Mouse (Mus musculus): Measurements from ENCODE around the gene Vmn2r86. TPM values are rescaled to one million over a fixed set of nuclear protein-coding genes. Genes with fewer than 3 reads are reported as not detected.
A peak's percentile ranks its signal among the peaks of the same experiment; 100 is the strongest.
"Not testable (repeated sequence)": the region's sequence is repeated elsewhere in the genome, so short reads cannot be mapped to it uniquely, and the experiment has no call there.

Gene Vmn2r86
- total RNA-seq (2021), result under 1 TPM; 0.21 to 0.46 TPM
- long read RNA-seq, experiment 1, result 0 reads
- long read RNA-seq, experiment 2, result 0 reads

GRCm38 (mm10) chr10:130455950-130456349 lies at the start of gene Vmn2r86:
Gene Vmn2r86, minus strand, starts transcription at chr10:130456050.
- intact Hi-C loops (cut with DNase I); DNase-seq (ENCODE audit: low spot score in 2 of 2): not testable (repeated sequence)

- no peak for DNase-seq (ENCODE audit: low spot score in 2 of 2)
- intact Hi-C loops (cut with DNase I), result no loop called here
Observed at GRCm38 (mm10) chr10:130497296-130497695, 41.4 kb upstream of the Vmn2r86 start, which contains the start of gene Vmn2r87. Gene Vmn2r87, minus strand, starts transcription at chr10:130497396.

- peak; percentile 8 to 9 for DNase-seq (ENCODE audit: low spot score in 2 of 2)
- intact Hi-C loops (cut with DNase I), result no loop called here
Observed at GRCm38 (mm10) chr10:130470311-130470760, 14.5 kb upstream of the Vmn2r86 start.

- DNase-seq (ENCODE audit: low spot score in 2 of 2), result no peak
- intact Hi-C loops (cut with DNase I), result no loop called here
Observed at GRCm38 (mm10) chr10:130444776-130445175, 11.1 kb downstream of the Vmn2r86 start.

GRCm38 (mm10) chr10:130434185-130434898 lies 21.5 kb downstream of the Vmn2r86 start:
- intact Hi-C loops (cut with DNase I); DNase-seq (ENCODE audit: low spot score in 2 of 2): not testable (repeated sequence)

GRCm38 (mm10) chr10:130429603-130430002 lies 26.2 kb downstream of the Vmn2r86 start, which contains the start of gene Vmn2r85:
Gene Vmn2r85, minus strand, starts transcription at chr10:130429703.
- intact Hi-C loops (cut with DNase I); DNase-seq (ENCODE audit: low spot score in 2 of 2): not testable (repeated sequence)

- DNase-seq (ENCODE audit: low spot score in 2 of 2); intact Hi-C loops (cut with DNase I): not testable (repeated sequence)
Observed at GRCm38 (mm10) chr10:130422368-130422767, 33.5 kb downstream of the Vmn2r86 start.

GRCm38 (mm10) chr10:130420401-130420800 lies 35.4 kb downstream of the Vmn2r86 start:
- no peak for DNase-seq (ENCODE audit: low spot score in 2 of 2)
- intact Hi-C loops (cut with DNase I), result no loop called here

GRCm38 (mm10) chr10:130419954-130420353 lies 35.9 kb downstream of the Vmn2r86 start:
- DNase-seq (ENCODE audit: low spot score in 2 of 2); intact Hi-C loops (cut with DNase I): not testable (repeated sequence)

GRCm38 (mm10) chr10:130416352-130416751 lies 39.5 kb downstream of the Vmn2r86 start:
- intact Hi-C loops (cut with DNase I); DNase-seq (ENCODE audit: low spot score in 2 of 2): not testable (repeated sequence)

- intact Hi-C loops (cut with DNase I); DNase-seq (ENCODE audit: low spot score in 2 of 2): not testable (repeated sequence)
Observed at GRCm38 (mm10) chr10:130412167-130412698, 43.6 kb downstream of the Vmn2r86 start.

GRCm38 (mm10) chr10:130394232-130394631 lies 61.6 kb downstream of the Vmn2r86 start, which contains the start of gene Vmn2r84:
Gene Vmn2r84, minus strand, starts transcription at chr10:130394332.
- intact Hi-C loops (cut with DNase I), result no loop called here
- DNase-seq (ENCODE audit: low spot score in 2 of 2), result no peak

Other genes with a start within 250 kb of the Vmn2r86 start
- gene Olfr827, start 241.6 kb downstream of the Vmn2r86 start, total RNA-seq (2021), result not detected
- under 1 TPM; 0.33 to 0.34 TPM for gene Neurod4, start 175.8 kb downstream of the Vmn2r86 start, total RNA-seq (2021)
- gene Tespa1, start 133.2 kb downstream of the Vmn2r86 start, total RNA-seq (2021), result 1 to 10 TPM; 2.7 to 3.7 TPM
- gene Vmn2r84, start 61.7 kb downstream of the Vmn2r86 start, total RNA-seq (2021), result under 1 TPM; 0.30 to 0.59 TPM
- 1 to 10 TPM in 1 of 2 experiments, under 1 TPM in 1; 0.70 to 1.3 TPM for gene Vmn2r85, start 26.3 kb downstream of the Vmn2r86 start, total RNA-seq (2021)
- gene Vmn2r87, start 41.3 kb upstream of the Vmn2r86 start, total RNA-seq (2021), result 1 to 10 TPM in 1 of 2 experiments, under 1 TPM in 1; 0.82 to 1.4 TPM

Measured in left cerebral cortex, postnatal 14 days (tissue).